ENCODE assay signal across 8 mouse cellular contexts in genomic region chr14:20930481-20931391, GRCm38 (mm10). TPM values are rescaled to one million over a fixed set of nuclear protein-coding genes. Genes with fewer than 3 reads are reported as not detected.
DNase-seq lines count a peak whose midpoint lies in the region; ATAC-seq and TF ChIP-seq lines count a peak whose summit lies in the region.

No protein-coding gene starts in this region.

- peak overlapping the region; percentile 80 for H3K4me2 ChIP-seq in kidney, embryonic 14.5 days (replicated peaks; ENCODE audit: low read depth, low read length)

- 27% methylated on average over 8 of the region's 8 CpGs for WGBS in kidney, embryonic 14.5 days

- H3K9ac ChIP-seq in kidney, embryonic 14.5 days (ENCODE audit: low read depth, low read length), result peak overlapping the region; percentile 75; the same call in 1 of the 2 replicates

- ATAC-seq in kidney, embryonic 14.5 days (ENCODE audit: low FRiP score, low TSS enrichment), result no peak

- peak overlapping the region; percentile 99 for H3K4me3 ChIP-seq in E14TG2a.4 (replicated peaks; ENCODE audit: low read length)
- peak overlapping the region; percentile 73 for H3K4me3 ChIP-seq in kidney, embryonic 14.5 days (ENCODE audit: low read length)

- H3K9me3 ChIP-seq in E14TG2a.4 (ENCODE audit: low read length), result no peaks in the 10 kb centered on the region
- H3K9me3 ChIP-seq in kidney, embryonic 14.5 days (ENCODE audit: control insufficient read depth, low read length), result no peaks in the 10 kb centered on the region

- peaks cover 35% of the 10 kb centered on the region for H3K4me1 ChIP-seq in E14TG2a.4 (replicated peaks; ENCODE audit: low read depth, low read length)
- H3K4me1 ChIP-seq in kidney, embryonic 14.5 days (ENCODE audit: control insufficient read depth, insufficient read depth, low read length), result peaks cover 7% of the 10 kb centered on the region

- TF ChIP-seq CTCF in E14TG2a.4 (conservative IDR thresholded peaks at IDR 0.05; ENCODE audit: low read length), result no peak

- no peak overlapping the region for H3K27ac ChIP-seq in kidney, embryonic 14.5 days (ENCODE audit: low read depth, low read length)

- peaks cover 3% of the 10 kb centered on the region; the same call in 1 of the 2 replicates for H3K36me3 ChIP-seq in E14TG2a.4 (ENCODE audit: insufficient read depth, low read length)
- H3K36me3 ChIP-seq in kidney, embryonic 14.5 days (ENCODE audit: control insufficient read depth, insufficient read depth, low read length), result no peaks in the 10 kb centered on the region

- DNase-seq in adrenal gland, postnatal 14 days, result peak; percentile 17
- peak; percentile 43 to 49 for DNase-seq in heart, adult 18-20 months
- peak; percentile 41 for DNase-seq in lung, postnatal 36 days
- peak; percentile 31 for DNase-seq in yolk sac, embryonic 10.5 days (ENCODE audit: low spot score)
- DNase-seq in thymus, postnatal 14 days, result no peak
- no peak for DNase-seq in urinary bladder, postnatal 25 days (ENCODE audit: low spot score)

- H3K27me3 ChIP-seq in E14TG2a.4 (ENCODE audit: insufficient read depth, low read length), result peaks cover 4% of the 10 kb centered on the region; the same call in 1 of the 2 replicates
- H3K27me3 ChIP-seq in kidney, embryonic 14.5 days (ENCODE audit: control insufficient read depth, insufficient read depth, low read length), result no peaks in the 10 kb centered on the region

RNA-seq across cellular contexts. Expression of gene Vcl, which starts 1.5 kb away (rescaled TPM):
- total RNA-seq in adrenal gland, postnatal 14 days (2021), result 93.6 and 93.9 TPM in 2 replicates
- 100 to 1,000 TPM; 105 to 116 TPM for total RNA-seq in heart, adult 18-20 months (2021)
- 19.1 and 42.4 TPM in 2 replicates for polyA plus RNA-seq in kidney, embryonic 14.5 days (2014; fragmentation: Nextera tagmentation; extraction: Ambion mirVana)

Comparison
In these comparisons a context has a peak if more than half of its experiments do, and no peak if none do; other contexts are left out.
1. DNase-seq: peak in adrenal gland, postnatal 14 days (single experiment), heart, adult 18-20 months (2 of 2), lung, postnatal 36 days (single experiment) and yolk sac, embryonic 10.5 days (single experiment); none in thymus, postnatal 14 days (single experiment) and urinary bladder, postnatal 25 days (single experiment).